Mouse (Mus musculus) bone marrow macrophage, adult 2 months (primary cell): ENCODE results near the gene Fbxo36.

ENCODE experiments used
- CTCF ChIP-seq: IDR thresholded peaks from 2 replicates; pipeline ENCODE4 v1.5.1; 2012; ENCODE audit warnings: low read depth, mild to moderate bottlenecking, low read length, moderate library complexity
- POLR2A ChIP-seq: IDR thresholded peaks from 2 replicates; pipeline ENCODE4 v1.6.1; 2012; ENCODE audit warnings: mild to moderate bottlenecking, low read depth, low read length, borderline replicate concordance

DNA sequence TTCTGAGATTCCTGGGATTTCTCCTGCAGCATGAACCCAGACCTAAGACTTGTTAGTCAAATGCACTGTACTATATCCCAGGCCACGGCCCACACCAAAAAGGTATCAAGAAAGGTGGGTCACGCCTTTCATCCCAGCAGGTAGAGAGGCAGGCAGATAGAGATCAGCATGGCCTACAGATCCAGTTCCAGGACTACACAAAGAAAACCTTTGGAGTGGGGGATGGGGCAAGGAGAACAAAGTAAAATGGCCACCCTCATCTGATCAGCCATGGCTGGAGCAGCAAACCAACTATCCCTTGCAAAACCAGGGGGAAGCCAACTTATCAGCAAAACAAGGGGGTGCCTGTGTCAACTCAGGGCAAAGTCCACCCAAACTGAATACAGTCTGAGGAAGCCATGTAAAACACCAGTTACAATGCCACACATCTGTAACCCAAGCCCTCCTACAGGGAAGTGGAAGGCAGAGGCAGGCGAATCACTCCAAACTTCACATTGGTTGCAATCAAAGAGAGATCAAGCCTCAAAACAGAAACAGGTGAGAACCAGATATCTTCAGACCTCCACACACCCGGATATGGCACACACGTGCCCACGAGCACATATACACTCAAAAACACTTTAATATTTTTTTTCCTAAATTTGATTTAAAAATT lies 9.3 kb downstream of the Fbxo36 start:
- TF ChIP-seq CTCF (no peak), POLR2A (no peak)
